Mouse (Mus musculus): ENCODE measurements around the gene Mphosph6. TPM values are rescaled to one million over a fixed set of nuclear protein-coding genes. Genes with fewer than 3 reads are reported as not detected.

The Mphosph6 gene
- total and polyA plus RNA-seq, 3 experiments, result 2.2 to 18.5 (median 15.2) TPM

- DNase-seq, result no peak
These were observed 30.5 kb downstream of the Mphosph6 start for GRCm38 (mm10) chr8:117771115-117771836.

- no peak for DNase-seq
These were observed 32.8 kb downstream of the Mphosph6 start for GRCm38 (mm10) chr8:117768971-117769370.

GRCm38 (mm10) chr8:117765947-117766346 is 35.8 kb downstream of the Mphosph6 start:
- no peak for DNase-seq

- no peak for DNase-seq
These were observed 37.1 kb downstream of the Mphosph6 start for GRCm38 (mm10) chr8:117764625-117765024.

- no peak for DNase-seq
These were observed 39.0 kb downstream of the Mphosph6 start for GRCm38 (mm10) chr8:117762776-117763175.

- no peak for DNase-seq
These were observed 43.8 kb downstream of the Mphosph6 start for GRCm38 (mm10) chr8:117757900-117758299.

GRCm38 (mm10) chr8:117749436-117749835 is 52.3 kb downstream of the Mphosph6 start:
- DNase-seq, result no peak

- DNase-seq, result no peak
These were observed 53.6 kb downstream of the Mphosph6 start for GRCm38 (mm10) chr8:117747886-117748730.

GRCm38 (mm10) chr8:117747428-117747827 is 54.3 kb downstream of the Mphosph6 start:
- DNase-seq, result no peak

- no peak for DNase-seq
These were observed 55.1 kb downstream of the Mphosph6 start for GRCm38 (mm10) chr8:117746651-117747050.

GRCm38 (mm10) chr8:117742431-117743012 is 59.2 kb downstream of the Mphosph6 start:
- no peak for DNase-seq

Other genes starting within 250 kb of the Mphosph6 start
- 1 to 10 TPM; 2.3 to 2.7 TPM for gene Sdr42e1, start 128.3 kb downstream of the Mphosph6 start, total RNA-seq (2021)
- 1.7 TPM in 2 replicates for gene Sdr42e1, start 128.3 kb downstream of the Mphosph6 start, polyA plus RNA-seq (2012; rRNA removed)
- gene Hsd17b2, start 100.0 kb downstream of the Mphosph6 start, total RNA-seq (2021), result 1 to 10 TPM in 1 of 2 experiments, not detected in 1; 1.4 TPM
- 0.12 and 0.38 TPM in 2 replicates for gene Hsd17b2, start 100.0 kb downstream of the Mphosph6 start, polyA plus RNA-seq (2012; rRNA removed)

All from adrenal gland, adult 2 months (tissue).